Mouse (Mus musculus): ENCODE results near the gene Pou2af1.

The Pou2af1 gene

GRCm38 (mm10) chr9:51213023-51213728 lies at the start of gene Pou2af1:
TSS of gene Pou2af1 (plus strand) at chr9:51213708.
- in situ Hi-C loops (cut with MboI; ENCODE audit: low pct_unique_long_range_greater_than_20kb in 1 of 2, low sequenced_read_pairs in 2 of 2, unreplicated experiment in 1 of 2) = no loop called here

- in situ Hi-C loops (cut with MboI; ENCODE audit: low pct_unique_long_range_greater_than_20kb in 1 of 2, low sequenced_read_pairs in 2 of 2, unreplicated experiment in 1 of 2) = no loop called here
Observed at GRCm38 (mm10) chr9:51163989-51164388, 49.5 kb upstream of the Pou2af1 start.

GRCm38 (mm10) chr9:51165312-51166180 lies 48.0 kb upstream of the Pou2af1 start, which contains the start of gene Gm32742:
TSS of gene Gm32742 (minus strand) at chr9:51165517.
- in situ Hi-C loops (cut with MboI; ENCODE audit: low pct_unique_long_range_greater_than_20kb in 1 of 2, low sequenced_read_pairs in 2 of 2, unreplicated experiment in 1 of 2) = loop anchor here in 1 of 2 experiments (5.0 kb wide), 1 partner anchor 132 kb away; no protein-coding TSS in a partner anchor

- in situ Hi-C loops (cut with MboI; ENCODE audit: low pct_unique_long_range_greater_than_20kb in 1 of 2, low sequenced_read_pairs in 2 of 2, unreplicated experiment in 1 of 2) = loop anchor here in 1 of 2 experiments (5.0 kb wide), 1 partner anchor 129 kb away; no protein-coding TSS in a partner anchor
Observed at GRCm38 (mm10) chr9:51167954-51168353, 45.6 kb upstream of the Pou2af1 start.

GRCm38 (mm10) chr9:51168698-51169097 lies 44.8 kb upstream of the Pou2af1 start:
- in situ Hi-C loops (cut with MboI; ENCODE audit: low pct_unique_long_range_greater_than_20kb in 1 of 2, low sequenced_read_pairs in 2 of 2, unreplicated experiment in 1 of 2) = loop anchor here in 1 of 2 experiments (5.0 kb wide), 1 partner anchor 129 kb away; no protein-coding TSS in a partner anchor

- in situ Hi-C loops (cut with MboI; ENCODE audit: low pct_unique_long_range_greater_than_20kb in 1 of 2, low sequenced_read_pairs in 2 of 2, unreplicated experiment in 1 of 2) = loop anchor here in 1 of 2 experiments (5.0 kb wide), 1 partner anchor 128 kb away; no protein-coding TSS in a partner anchor
Observed at GRCm38 (mm10) chr9:51169133-51169532, 44.4 kb upstream of the Pou2af1 start.

- in situ Hi-C loops (cut with MboI; ENCODE audit: low pct_unique_long_range_greater_than_20kb in 1 of 2, low sequenced_read_pairs in 2 of 2, unreplicated experiment in 1 of 2) = no loop called here
Observed at GRCm38 (mm10) chr9:51170298-51170697, 43.2 kb upstream of the Pou2af1 start.

- in situ Hi-C loops (cut with MboI; ENCODE audit: low pct_unique_long_range_greater_than_20kb in 1 of 2, low sequenced_read_pairs in 2 of 2, unreplicated experiment in 1 of 2) = no loop called here
Observed at GRCm38 (mm10) chr9:51174890-51175464, 38.5 kb upstream of the Pou2af1 start.

GRCm38 (mm10) chr9:51175722-51176121 lies 37.8 kb upstream of the Pou2af1 start:
- in situ Hi-C loops (cut with MboI; ENCODE audit: low pct_unique_long_range_greater_than_20kb in 1 of 2, low sequenced_read_pairs in 2 of 2, unreplicated experiment in 1 of 2) = no loop called here

- in situ Hi-C loops (cut with MboI; ENCODE audit: low pct_unique_long_range_greater_than_20kb in 1 of 2, low sequenced_read_pairs in 2 of 2, unreplicated experiment in 1 of 2) = no loop called here
Observed at GRCm38 (mm10) chr9:51178297-51178696, 35.2 kb upstream of the Pou2af1 start.

GRCm38 (mm10) chr9:51180621-51181020 lies 32.9 kb upstream of the Pou2af1 start:
- in situ Hi-C loops (cut with MboI; ENCODE audit: low pct_unique_long_range_greater_than_20kb in 1 of 2, low sequenced_read_pairs in 2 of 2, unreplicated experiment in 1 of 2) = no loop called here

- in situ Hi-C loops (cut with MboI; ENCODE audit: low pct_unique_long_range_greater_than_20kb in 1 of 2, low sequenced_read_pairs in 2 of 2, unreplicated experiment in 1 of 2) = no loop called here
Observed at GRCm38 (mm10) chr9:51182716-51183710, 30.5 kb upstream of the Pou2af1 start.

- in situ Hi-C loops (cut with MboI; ENCODE audit: low pct_unique_long_range_greater_than_20kb in 1 of 2, low sequenced_read_pairs in 2 of 2, unreplicated experiment in 1 of 2) = no loop called here
Observed at GRCm38 (mm10) chr9:51185386-51185785, 28.1 kb upstream of the Pou2af1 start.

- in situ Hi-C loops (cut with MboI; ENCODE audit: low pct_unique_long_range_greater_than_20kb in 1 of 2, low sequenced_read_pairs in 2 of 2, unreplicated experiment in 1 of 2) = no loop called here
Observed at GRCm38 (mm10) chr9:51185871-51186270, 27.6 kb upstream of the Pou2af1 start.

- in situ Hi-C loops (cut with MboI; ENCODE audit: low pct_unique_long_range_greater_than_20kb in 1 of 2, low sequenced_read_pairs in 2 of 2, unreplicated experiment in 1 of 2) = no loop called here
Observed at GRCm38 (mm10) chr9:51190655-51191054, 22.9 kb upstream of the Pou2af1 start.

GRCm38 (mm10) chr9:51194790-51195189 lies 18.7 kb upstream of the Pou2af1 start:
- in situ Hi-C loops (cut with MboI; ENCODE audit: low pct_unique_long_range_greater_than_20kb in 1 of 2, low sequenced_read_pairs in 2 of 2, unreplicated experiment in 1 of 2) = no loop called here

GRCm38 (mm10) chr9:51208974-51209332 lies 4.6 kb upstream of the Pou2af1 start:
- in situ Hi-C loops (cut with MboI; ENCODE audit: low pct_unique_long_range_greater_than_20kb in 1 of 2, low sequenced_read_pairs in 2 of 2, unreplicated experiment in 1 of 2) = no loop called here

- in situ Hi-C loops (cut with MboI; ENCODE audit: low pct_unique_long_range_greater_than_20kb in 1 of 2, low sequenced_read_pairs in 2 of 2, unreplicated experiment in 1 of 2) = no loop called here
Observed at GRCm38 (mm10) chr9:51211191-51211590, 2.3 kb upstream of the Pou2af1 start.

Data from mouse embryonic stem cell (cell line).